Mouse (Mus musculus): ENCODE results near the gene Mtg1. TPM values are rescaled to one million over a fixed set of nuclear protein-coding genes. Genes with fewer than 3 reads are reported as not detected.

Mtg1 gene
- 7.0 TPM for polyA plus RNA-seq (2014; fragmentation: Illumina TruSeq; extraction: RNeasy Lipid Tissue Mini Kit (QIAGEN cat#74804); ENCODE audit: low read depth, low replicate concordance)

DNA sequence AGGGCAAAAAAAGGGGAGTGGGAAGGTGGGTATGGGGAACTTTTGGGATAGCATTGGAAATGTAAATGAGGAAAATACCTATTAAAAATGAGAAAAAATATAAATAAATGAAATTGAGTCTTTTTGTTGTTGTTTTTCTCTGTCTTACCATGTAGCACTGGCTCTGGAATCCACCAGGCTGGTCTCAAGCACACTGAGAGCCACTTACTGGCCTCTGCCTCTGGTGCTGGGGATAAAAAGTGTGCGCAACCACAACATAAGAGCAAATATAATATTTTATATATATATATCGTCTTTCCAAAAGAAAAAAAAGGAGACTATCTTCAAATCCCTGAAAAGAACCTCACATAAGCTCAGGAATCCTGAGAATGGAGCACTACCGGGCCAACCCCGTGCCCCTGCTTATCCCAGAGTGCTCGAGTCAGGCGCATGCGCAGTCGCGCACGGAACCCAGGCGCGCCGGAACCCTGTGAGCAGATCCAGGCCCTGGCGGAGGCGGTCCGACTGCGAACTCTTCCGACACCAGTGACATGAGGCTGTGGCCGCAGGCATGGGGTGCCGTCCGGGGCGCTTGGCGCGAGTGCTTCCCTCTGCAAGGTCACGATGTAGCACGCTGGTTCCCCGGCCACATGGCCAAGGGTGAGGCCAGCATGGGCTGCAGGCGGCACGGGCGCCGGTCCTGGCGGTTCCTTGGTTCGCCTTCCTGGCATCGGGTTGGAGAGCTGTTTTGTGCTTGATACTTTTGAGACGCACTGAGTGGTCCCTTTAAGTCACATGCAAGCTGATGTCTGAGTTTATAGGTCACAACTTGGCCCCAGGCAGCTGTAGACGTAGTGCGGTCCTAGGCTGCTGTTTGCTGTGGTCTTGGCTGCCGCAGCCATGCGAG, at the start of gene Mtg1:
TSS of gene Mtg1 (plus strand) at position 430 of the 886 bp plus-strand sequence.

GRCm38 (mm10) chr7:140092924-140093528, 44.3 kb upstream of the Mtg1 start, which contains the start of gene Prap1:
TSS of gene Prap1 (plus strand) at chr7:140093395.

GRCm38 (mm10) chr7:140101993-140102860, 35.1 kb upstream of the Mtg1 start, which contains the start of gene Fuom:
TSS of gene Fuom (minus strand) at chr7:140102441.

DNA sequence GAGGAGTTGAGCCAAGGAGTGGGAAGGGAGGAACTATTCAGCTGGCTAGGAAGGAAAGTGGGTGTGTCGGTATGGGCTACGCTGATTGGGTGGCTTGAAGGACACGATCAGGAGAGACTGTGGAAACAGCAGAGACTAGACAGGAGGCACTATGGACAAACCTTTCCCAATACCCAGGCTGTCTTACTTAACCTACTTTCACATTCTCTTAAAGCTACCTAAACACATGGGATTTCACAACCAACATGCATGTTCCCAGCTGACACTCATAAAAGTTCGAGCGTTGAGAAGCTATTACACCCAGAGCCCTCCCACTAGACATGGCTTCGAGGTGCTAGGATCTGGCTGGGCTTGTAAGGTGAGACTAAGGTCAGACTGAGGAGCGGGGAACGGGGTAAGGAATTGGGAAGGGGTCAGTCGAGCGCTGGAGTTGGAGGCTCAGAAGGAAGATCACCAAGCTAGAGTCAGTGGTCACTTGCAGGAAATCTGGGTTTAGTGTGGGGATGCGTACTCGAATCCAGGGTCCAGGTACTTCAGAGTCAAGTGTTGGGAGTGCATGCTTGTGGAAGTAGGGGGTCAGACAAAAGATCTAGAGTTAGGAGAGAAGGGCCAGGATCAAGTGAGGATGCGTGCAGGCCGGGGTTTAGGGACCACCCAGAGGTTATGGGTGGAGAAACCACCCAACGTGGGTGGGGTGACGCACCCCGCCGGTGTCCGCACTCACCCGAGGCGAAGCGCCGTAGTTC, 21.6 kb upstream of the Mtg1 start, which contains the start of gene Paox:
TSS of gene Paox (plus strand) at position 217 of the 746 bp plus-strand sequence.

GRCm38 (mm10) chr7:140116329-140117054, 20.9 kb upstream of the Mtg1 start, which contains the start of gene Echs1:
TSS of gene Echs1 (minus strand) at chr7:140116476.

DNA sequence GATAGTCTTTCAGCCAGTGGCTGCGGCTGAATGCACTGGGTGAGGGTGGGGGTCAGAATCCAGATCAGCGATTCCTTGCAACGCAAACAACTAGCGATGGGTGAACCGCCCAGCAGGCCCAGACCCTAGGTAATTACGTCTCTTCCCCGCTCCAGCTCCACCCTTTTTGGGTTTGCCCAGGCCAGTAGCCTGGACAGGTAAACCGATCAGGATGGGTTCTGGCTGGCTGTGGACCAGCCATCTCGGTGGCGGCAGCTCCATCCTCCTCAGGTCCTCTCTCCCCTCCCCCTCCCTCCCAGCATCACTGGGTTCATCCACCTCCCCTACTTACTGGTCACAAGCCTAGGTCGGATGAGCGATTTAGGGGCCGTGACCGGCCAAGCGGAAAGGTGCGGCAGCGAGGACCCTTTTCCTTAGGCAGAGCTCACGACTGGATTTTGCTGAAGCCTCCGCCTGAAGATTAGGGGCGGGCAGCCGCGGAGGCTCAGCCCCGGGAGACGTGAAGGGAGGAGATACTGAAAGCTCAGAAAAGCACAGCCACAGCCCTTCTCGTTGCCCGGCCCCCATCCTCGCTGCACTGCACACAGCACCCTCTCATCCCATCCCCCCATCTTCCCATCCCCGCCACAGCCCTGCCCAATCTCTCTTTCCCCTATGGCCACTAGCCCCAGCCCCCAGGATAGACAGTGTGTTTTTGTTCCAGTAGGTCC, 17.0 kb downstream of the Mtg1 start, which contains the start of gene Sprn:
TSS of gene Sprn (minus strand) at position 660 of the 710 bp plus-strand sequence.

GRCm38 (mm10) chr7:140164664-140165063, 27.3 kb downstream of the Mtg1 start, which contains the start of gene Olfr522:
TSS of gene Olfr522 (minus strand) at chr7:140164764.

DNA sequence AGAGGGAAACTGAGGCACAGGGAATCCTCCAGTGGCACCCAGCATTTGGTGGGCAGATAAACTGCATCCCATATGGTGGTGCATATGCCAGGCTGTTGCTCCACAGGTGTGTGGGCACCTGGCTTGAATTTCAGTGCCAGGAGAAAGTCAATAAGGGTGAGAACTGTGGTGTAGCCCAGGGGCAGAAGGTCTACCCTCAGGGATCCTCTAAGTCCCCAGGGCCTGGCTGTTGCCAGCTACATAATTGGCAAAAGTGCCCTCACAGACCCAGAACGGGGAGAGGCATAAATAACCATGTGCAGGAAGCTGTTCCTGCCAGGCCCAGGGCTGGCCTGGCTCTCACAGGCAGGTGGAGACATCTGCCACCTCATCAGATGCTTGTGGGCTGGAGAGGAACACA, 35.6 kb downstream of the Mtg1 start, which contains the start of gene Olfr523:
TSS of gene Olfr523 (plus strand) at position 282 of the 400 bp plus-strand sequence.

Other genes starting within 250 kb of the Mtg1 start
- 0.17 TPM for gene Kndc1, start 242.9 kb upstream of the Mtg1 start, polyA plus RNA-seq (2014; fragmentation: Illumina TruSeq; extraction: RNeasy Lipid Tissue Mini Kit (QIAGEN cat#74804); ENCODE audit: low read depth, low replicate concordance)
- gene Utf1, start 193.8 kb upstream of the Mtg1 start, polyA plus RNA-seq (2014; fragmentation: Illumina TruSeq; extraction: RNeasy Lipid Tissue Mini Kit (QIAGEN cat#74804); ENCODE audit: low read depth, low replicate concordance), result not detected
- not detected for gene 6430531B16Rik, start 158.8 kb upstream of the Mtg1 start, polyA plus RNA-seq (2014; fragmentation: Illumina TruSeq; extraction: RNeasy Lipid Tissue Mini Kit (QIAGEN cat#74804); ENCODE audit: low read depth, low replicate concordance)
- gene Adam8, start 145.0 kb upstream of the Mtg1 start, polyA plus RNA-seq (2014; fragmentation: Illumina TruSeq; extraction: RNeasy Lipid Tissue Mini Kit (QIAGEN cat#74804); ENCODE audit: low read depth, low replicate concordance), result 0.23 TPM
- 10.6 TPM for gene Zfp511, start 101.2 kb upstream of the Mtg1 start, polyA plus RNA-seq (2014; fragmentation: Illumina TruSeq; extraction: RNeasy Lipid Tissue Mini Kit (QIAGEN cat#74804); ENCODE audit: low read depth, low replicate concordance)
- gene Tubgcp2, start 100.9 kb upstream of the Mtg1 start, polyA plus RNA-seq (2014; fragmentation: Illumina TruSeq; extraction: RNeasy Lipid Tissue Mini Kit (QIAGEN cat#74804); ENCODE audit: low read depth, low replicate concordance), result 25.7 TPM
- not detected for gene Msx3, start 88.5 kb upstream of the Mtg1 start, polyA plus RNA-seq (2014; fragmentation: Illumina TruSeq; extraction: RNeasy Lipid Tissue Mini Kit (QIAGEN cat#74804); ENCODE audit: low read depth, low replicate concordance)
- gene Caly, start 55.0 kb upstream of the Mtg1 start, polyA plus RNA-seq (2014; fragmentation: Illumina TruSeq; extraction: RNeasy Lipid Tissue Mini Kit (QIAGEN cat#74804); ENCODE audit: low read depth, low replicate concordance), result not detected
- gene Prap1, start 44.2 kb upstream of the Mtg1 start, polyA plus RNA-seq (2014; fragmentation: Illumina TruSeq; extraction: RNeasy Lipid Tissue Mini Kit (QIAGEN cat#74804); ENCODE audit: low read depth, low replicate concordance), result not detected
- 21.3 TPM for gene Fuom, start 35.1 kb upstream of the Mtg1 start, polyA plus RNA-seq (2014; fragmentation: Illumina TruSeq; extraction: RNeasy Lipid Tissue Mini Kit (QIAGEN cat#74804); ENCODE audit: low read depth, low replicate concordance)
- gene Paox, start 21.8 kb upstream of the Mtg1 start, polyA plus RNA-seq (2014; fragmentation: Illumina TruSeq; extraction: RNeasy Lipid Tissue Mini Kit (QIAGEN cat#74804); ENCODE audit: low read depth, low replicate concordance), result 10.3 TPM
- 264 TPM for gene Echs1, start 21.1 kb upstream of the Mtg1 start, polyA plus RNA-seq (2014; fragmentation: Illumina TruSeq; extraction: RNeasy Lipid Tissue Mini Kit (QIAGEN cat#74804); ENCODE audit: low read depth, low replicate concordance)
- gene Sprn, start 17.3 kb downstream of the Mtg1 start, polyA plus RNA-seq (2014; fragmentation: Illumina TruSeq; extraction: RNeasy Lipid Tissue Mini Kit (QIAGEN cat#74804); ENCODE audit: low read depth, low replicate concordance), result 1.6 TPM
- not detected for gene Olfr522, start 27.2 kb downstream of the Mtg1 start, polyA plus RNA-seq (2014; fragmentation: Illumina TruSeq; extraction: RNeasy Lipid Tissue Mini Kit (QIAGEN cat#74804); ENCODE audit: low read depth, low replicate concordance)
- gene Olfr523, start 35.7 kb downstream of the Mtg1 start, polyA plus RNA-seq (2014; fragmentation: Illumina TruSeq; extraction: RNeasy Lipid Tissue Mini Kit (QIAGEN cat#74804); ENCODE audit: low read depth, low replicate concordance), result not detected
- not detected for gene Olfr524, start 68.4 kb downstream of the Mtg1 start, polyA plus RNA-seq (2014; fragmentation: Illumina TruSeq; extraction: RNeasy Lipid Tissue Mini Kit (QIAGEN cat#74804); ENCODE audit: low read depth, low replicate concordance)
- not detected for gene Cd163l1, start 80.7 kb downstream of the Mtg1 start, polyA plus RNA-seq (2014; fragmentation: Illumina TruSeq; extraction: RNeasy Lipid Tissue Mini Kit (QIAGEN cat#74804); ENCODE audit: low read depth, low replicate concordance)
- gene 5830411N06Rik, start 109.7 kb downstream of the Mtg1 start, polyA plus RNA-seq (2014; fragmentation: Illumina TruSeq; extraction: RNeasy Lipid Tissue Mini Kit (QIAGEN cat#74804); ENCODE audit: low read depth, low replicate concordance), result not detected
- gene Olfr525, start 183.3 kb downstream of the Mtg1 start, polyA plus RNA-seq (2014; fragmentation: Illumina TruSeq; extraction: RNeasy Lipid Tissue Mini Kit (QIAGEN cat#74804); ENCODE audit: low read depth, low replicate concordance), result not detected
- not detected for gene Olfr527, start 196.5 kb downstream of the Mtg1 start, polyA plus RNA-seq (2014; fragmentation: Illumina TruSeq; extraction: RNeasy Lipid Tissue Mini Kit (QIAGEN cat#74804); ENCODE audit: low read depth, low replicate concordance)
- not detected for gene Olfr60, start 224.1 kb downstream of the Mtg1 start, polyA plus RNA-seq (2014; fragmentation: Illumina TruSeq; extraction: RNeasy Lipid Tissue Mini Kit (QIAGEN cat#74804); ENCODE audit: low read depth, low replicate concordance)
- gene Olfr530, start 238.8 kb downstream of the Mtg1 start, polyA plus RNA-seq (2014; fragmentation: Illumina TruSeq; extraction: RNeasy Lipid Tissue Mini Kit (QIAGEN cat#74804); ENCODE audit: low read depth, low replicate concordance), result not detected